Mouse (Mus musculus) spleen, adult 18-20 months (tissue): Measurements from ENCODE around the gene Ces1b.

ENCODE experiments used
- DNase-seq, 2 experiments: peaks; one replicate each; pipeline ENCODE4 v3.0.0; 2022; ENCODE audit warnings: mixed read lengths in 2 of 2

Gene Ces1b

GRCm38 (mm10) chr8:93079887-93080286 lies at the start of gene Ces1b:
Ces1b (minus strand) TSS chr8:93080017.
- DNase-seq, result no peak

GRCm38 (mm10) chr8:93126476-93126875 lies 46.7 kb upstream of the Ces1b start:
- DNase-seq, result no peak

DNA sequence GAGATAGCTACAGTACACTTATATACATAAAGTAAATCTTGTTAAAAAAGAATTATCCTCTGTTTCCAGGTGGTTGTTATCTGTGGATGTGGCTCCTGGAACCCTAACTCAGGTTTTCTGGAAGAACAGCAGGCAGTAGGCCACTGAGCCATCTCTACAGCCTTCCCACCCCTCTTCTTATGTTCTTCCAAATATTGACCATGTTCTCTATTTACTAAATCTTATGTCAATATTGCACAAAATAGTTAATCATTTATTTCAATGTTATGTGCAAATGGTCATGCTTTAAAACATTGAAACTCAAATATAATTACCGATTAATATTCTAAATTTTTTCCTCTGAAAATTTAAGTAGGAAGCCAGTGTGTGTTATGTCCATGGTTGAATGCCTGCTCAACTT lies 42.2 kb upstream of the Ces1b start:
- no peak for DNase-seq

DNA sequence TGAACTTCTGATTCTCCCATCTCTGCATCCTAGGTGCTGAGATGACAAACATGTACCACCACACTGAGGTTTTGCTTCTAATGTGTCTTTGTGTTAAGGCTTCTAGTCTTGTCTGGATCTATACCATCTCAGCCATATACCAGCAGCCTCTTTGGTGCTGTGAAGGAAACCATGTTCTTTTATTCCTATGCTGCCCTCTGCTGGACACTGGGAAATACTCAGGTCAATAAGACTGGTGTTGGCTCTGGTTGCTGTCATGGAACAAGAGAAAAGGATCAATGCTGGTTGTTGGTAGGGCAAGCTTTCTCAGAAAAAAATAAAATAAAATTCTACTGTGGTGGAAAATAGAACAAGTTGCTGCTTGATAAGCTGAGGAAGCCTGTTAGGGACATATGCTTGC lies 15.6 kb upstream of the Ces1b start:
- no peak for DNase-seq

GRCm38 (mm10) chr8:93091324-93091723 lies 11.5 kb upstream of the Ces1b start:
- DNase-seq, result no peak

GRCm38 (mm10) chr8:93088686-93089122 lies 8.9 kb upstream of the Ces1b start:
- DNase-seq, result no peak

DNA sequence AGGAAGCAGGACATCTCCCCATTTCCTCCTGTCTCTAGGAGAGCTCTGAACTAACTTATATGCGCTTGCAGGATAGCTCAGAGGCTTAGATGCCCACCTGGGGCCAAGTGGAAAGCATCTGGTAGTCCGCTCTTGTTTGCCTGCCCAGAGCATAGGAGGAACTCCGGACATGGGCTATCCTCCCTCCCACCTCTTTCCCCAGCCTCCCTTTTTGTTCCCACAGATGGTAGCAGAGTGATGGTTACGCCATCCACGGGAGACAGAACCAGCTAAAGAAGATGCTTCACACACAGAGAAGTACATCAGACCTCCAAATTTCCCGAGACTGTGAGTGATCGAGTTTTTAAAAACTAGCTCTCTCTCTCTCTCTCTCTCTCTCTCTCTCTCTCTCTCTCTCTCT lies 8.4 kb upstream of the Ces1b start:
- DNase-seq, result no peak

GRCm38 (mm10) chr8:93075251-93075650 lies 4.6 kb downstream of the Ces1b start:
- DNase-seq, result no peak

- no peak for DNase-seq
These were observed 16.2 kb downstream of the Ces1b start for GRCm38 (mm10) chr8:93063416-93064117.

DNA sequence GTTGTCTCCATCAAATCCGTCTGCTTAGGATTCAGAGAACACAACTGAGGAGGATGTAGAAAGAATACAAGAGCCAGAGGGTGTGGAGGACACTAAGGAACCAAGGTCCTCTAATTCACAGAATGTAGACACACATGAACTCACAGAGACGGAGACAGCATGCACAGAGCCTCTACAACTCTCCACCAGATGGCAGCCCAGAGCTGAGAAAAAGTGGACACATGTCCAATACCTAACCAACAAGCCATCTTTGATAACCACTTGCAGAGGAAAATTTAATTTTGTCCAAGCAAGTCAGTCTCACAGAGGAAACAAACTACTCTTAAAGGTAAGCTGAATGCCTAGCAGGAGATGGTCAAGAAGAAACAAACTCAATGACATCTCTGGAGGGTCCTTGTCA lies 20.6 kb downstream of the Ces1b start:
- DNase-seq, result no peak

- DNase-seq, result no peak
These were observed 24.6 kb downstream of the Ces1b start for GRCm38 (mm10) chr8:93055238-93055637.

GRCm38 (mm10) chr8:93048510-93049416 lies 31.1 kb downstream of the Ces1b start:
- DNase-seq, result no peak

DNA sequence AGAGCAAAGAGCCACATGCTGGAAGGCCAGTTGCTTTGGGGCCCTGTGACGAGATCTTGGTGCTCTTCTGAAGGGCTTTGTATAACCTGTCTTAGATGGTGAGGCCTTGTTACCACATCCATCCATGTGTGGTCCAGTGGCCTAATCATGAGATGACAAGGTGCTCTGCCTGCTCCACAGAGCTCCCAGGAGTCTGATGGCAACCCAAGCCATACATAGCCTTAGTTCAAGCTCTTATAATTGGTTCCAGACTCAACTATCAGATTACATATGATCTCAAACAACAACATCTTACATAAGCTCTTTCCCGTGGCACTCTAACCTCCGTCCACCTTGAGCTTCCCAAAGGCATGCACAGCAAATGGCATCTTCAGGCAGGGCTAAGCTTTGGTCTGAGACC lies 31.7 kb downstream of the Ces1b start, which contains the start of gene Ces1a:
Ces1a (minus strand) TSS at position 101 of the 400 bp plus-strand sequence.
- no peak for DNase-seq

DNA sequence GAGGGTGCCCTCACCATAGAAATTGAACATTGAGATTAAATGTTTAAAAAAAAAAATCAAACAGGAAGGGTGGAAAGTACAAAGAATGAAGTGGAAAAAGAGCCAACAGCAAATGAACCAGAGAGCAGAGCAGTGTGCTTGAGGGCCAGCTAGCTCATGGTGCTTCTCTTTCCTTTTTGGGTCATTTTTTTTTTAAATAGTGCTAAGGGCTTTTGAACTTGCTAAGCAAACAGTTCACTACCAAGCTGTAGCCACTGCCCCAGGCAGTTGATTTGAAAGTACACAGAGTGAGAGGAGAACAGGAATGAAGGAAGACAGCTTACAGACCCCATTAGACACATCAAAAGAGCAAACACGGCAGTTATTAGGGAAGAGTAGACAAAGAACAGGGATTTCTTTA lies 36.7 kb downstream of the Ces1b start:
- no peak for DNase-seq

DNA sequence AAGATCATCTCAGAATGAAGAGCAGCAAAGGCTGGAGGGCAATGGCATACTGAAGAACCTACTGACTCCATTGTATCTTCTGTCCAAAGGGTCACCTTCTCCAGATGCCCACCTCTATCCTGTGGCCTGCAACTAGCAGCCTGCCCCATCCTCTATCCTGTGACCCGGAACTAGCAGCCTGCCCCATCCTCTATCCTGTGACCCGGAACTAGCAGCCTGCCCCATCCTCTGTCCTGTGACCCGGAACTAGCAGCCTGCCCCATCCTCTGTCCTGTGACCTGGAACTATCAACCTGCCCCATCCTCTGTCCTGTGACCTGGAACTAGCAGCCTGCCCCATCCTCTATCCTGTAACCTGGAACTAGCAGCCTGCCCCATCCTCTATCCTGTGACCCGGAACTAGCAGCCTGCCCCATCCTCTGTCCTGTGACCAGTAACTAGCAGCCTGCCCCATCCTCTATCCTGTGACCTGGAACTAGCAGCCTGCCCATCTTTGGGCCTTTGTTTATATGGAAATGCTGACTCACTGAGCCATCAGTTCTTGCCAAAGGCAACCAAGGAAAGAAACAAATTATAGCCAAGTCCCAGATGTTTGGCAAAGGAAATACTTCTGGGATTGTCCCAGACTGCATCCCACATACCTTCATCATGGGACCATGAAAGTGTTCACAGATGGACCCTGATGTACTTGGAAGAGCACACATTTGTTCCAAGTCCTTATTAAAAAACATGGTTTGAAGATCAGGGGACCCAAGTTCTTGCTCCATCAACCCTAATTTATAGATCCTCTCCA lies 38.8 kb downstream of the Ces1b start:
- no peak for DNase-seq

DNA sequence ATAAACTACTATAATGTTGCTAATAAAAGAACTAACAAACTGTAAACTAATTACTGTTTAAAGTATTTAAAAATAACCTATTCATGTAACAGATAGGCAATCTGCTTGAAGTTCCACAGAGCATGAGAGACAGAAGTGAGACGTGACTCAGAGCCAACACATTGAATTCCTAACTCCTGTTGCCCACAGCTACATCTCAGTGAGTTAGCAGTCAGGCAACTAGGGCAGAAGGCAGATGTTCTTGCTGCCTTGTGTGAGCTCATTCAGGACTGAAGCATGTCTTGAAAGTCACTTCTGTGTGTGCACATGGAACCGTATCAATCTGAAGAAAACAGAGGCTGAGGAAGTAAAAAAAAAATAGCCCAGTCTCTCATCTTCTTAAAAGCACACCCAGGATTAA lies 39.6 kb downstream of the Ces1b start:
- no peak for DNase-seq

GRCm38 (mm10) chr8:93038831-93039230 lies 41.0 kb downstream of the Ces1b start:
- no peak for DNase-seq

- DNase-seq, result no peak
These were observed 49.2 kb downstream of the Ces1b start for GRCm38 (mm10) chr8:93030664-93031063.

DNA sequence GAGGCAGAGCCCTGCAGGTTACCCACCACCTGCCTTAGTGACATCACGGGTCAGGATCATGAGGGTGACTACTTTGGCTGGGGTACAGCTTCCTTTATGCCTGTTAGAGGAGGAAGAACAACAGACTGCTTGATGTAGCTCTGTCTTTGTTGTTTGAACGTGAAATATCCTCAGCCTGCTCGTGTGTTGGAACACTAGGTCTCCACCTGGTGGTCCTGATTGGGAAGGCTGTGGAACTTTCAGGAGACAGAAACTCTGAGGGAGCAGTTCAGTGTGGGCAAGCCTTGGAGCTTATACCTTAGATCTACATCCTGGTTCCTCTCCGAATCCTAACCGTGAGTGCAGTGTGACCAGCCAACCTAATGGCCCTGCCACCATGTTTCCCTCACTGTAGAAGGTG lies 58.1 kb downstream of the Ces1b start:
- DNase-seq, result no peak

DNA sequence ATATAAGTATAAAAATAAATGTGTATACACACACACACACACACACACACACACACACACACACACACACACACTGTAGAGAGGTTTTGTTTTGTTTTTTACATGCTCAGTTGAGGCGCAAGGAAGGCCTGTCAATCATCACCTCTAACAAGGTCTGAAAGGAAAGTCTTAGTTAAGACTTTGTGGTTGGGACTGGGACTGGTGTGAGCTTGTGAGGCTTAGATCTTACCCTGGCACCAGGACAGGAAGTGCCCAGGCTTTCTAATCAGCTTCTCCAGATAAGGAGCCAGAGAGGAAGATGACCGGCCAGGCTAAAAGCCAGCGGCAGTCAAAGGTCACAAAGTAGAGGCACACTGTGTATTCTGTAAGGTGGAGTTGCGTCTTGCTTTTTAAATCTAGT lies 65.5 kb downstream of the Ces1b start:
- no peak for DNase-seq

DNA sequence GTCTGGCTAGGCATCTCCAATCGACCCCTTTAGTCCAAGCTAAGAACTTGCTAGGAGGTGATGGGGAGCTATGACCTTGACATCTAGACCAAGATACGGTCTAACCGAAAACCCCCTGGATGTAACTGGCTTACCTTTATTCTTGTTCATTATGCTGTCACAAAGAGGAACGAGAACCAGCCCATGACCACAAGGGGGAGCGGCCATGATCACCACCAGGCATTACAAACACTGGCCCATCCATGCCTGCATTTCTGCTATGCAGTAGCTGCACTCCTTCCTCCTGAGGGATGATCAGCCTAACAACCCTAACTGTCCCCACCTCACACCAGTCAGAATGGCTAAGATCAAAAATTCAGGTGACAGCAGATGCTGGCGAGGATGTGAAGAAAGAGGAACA lies 67.6 kb downstream of the Ces1b start:
- no peak for DNase-seq

DNA sequence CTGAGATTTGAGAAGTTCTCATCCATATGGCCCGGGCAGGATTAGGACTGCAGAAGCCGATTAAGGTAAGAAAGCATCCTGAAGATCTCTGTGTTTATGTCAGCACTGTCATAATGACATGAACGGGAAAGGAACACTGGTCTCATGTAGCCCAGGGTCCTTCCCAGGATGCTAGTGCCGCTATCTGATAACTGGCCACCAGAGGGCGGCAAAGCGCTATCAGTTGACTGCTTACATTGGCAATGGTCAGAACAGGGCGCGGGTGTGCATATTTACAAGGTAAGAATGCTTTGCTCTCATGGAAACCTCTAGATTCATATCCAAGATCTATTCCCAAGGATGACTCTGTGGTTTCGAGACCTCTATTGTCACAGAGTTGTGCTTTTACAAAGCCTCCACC lies 68.4 kb downstream of the Ces1b start:
- peak; percentile 9 to 68 for DNase-seq

DNA sequence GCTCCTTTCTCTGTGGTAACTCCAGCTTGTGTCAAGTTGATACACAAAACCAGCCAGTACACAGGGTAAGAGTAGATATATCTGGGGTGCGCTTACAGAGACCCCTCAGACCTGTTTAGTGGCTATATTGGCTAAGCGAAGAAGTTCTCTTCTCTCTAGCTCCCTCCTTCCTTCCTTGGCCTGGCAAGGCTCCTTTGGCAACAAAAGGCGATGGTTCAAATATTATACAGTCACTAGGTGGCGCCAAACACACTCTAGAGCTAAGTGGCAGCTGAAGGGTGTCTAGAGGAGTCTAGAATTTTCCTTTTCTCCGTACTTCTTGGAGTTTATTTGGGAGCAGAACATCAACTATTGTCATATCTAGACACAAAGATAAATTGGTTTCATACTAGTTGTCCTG lies 69.5 kb downstream of the Ces1b start:
- no peak for DNase-seq
